Mouse (Mus musculus): ENCODE results near the gene Bet1l. TPM values are rescaled to one million over a fixed set of nuclear protein-coding genes. Genes with fewer than 3 reads are reported as not detected.

Gene Bet1l
- total and polyA plus RNA-seq, 3 experiments: 5.2 to 13.1 (median 8.4) TPM

DNA sequence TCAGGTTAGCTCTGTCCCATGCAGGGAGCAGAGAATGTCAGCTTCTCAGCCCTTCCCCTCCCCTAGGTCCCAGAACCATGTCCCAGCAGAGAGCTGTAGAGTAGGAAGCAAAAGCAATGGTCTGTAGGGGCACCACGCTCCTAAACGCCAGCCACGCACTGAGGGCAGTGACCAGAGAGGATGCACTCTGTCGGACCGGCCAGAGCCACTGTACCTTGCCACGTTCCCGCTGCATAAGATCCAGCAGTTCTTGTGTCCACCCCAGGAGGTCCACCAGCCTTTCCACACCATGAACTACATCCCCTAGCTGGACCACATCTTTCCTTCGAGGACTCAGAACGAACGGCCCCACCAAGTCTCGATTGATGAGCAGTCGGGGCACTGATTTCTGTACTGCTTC, 7.4 kb upstream of the Bet1l start:
- Histone ChIP-seq H3K4me3 (ENCODE audit: low read depth, low read length) (no peak overlapping the region), H3K36me3 (replicated peaks) (peaks cover 95% of the 10 kb centered on the region), H3K4me1 (ENCODE audit: insufficient read depth, low read depth, low read length) (peaks cover 9% of the 10 kb centered on the region)

DNA sequence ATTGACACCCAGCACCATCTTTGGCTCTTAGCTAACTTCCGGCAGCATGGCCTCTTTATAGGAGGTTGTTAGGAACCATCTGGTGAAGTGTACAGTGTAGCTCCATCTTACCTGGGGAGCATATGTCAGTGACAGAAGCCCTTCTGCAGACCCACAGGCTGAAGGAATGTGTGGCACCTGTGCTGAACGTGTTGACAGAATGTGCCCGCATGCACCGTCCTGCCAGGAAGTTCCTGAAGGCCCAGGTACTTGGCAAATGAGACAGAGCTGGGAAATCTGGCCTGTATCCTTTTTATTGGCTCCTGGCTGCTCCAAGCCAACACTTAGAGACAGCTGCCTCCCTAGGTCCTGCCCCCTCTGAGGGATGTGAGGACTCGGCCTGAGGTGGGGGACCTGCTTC, 3.4 kb upstream of the Bet1l start:
- H3K27me3 ChIP-seq (ENCODE audit: insufficient read depth, low read length): no peaks in the 10 kb centered on the region
- H3K36me3 ChIP-seq (replicated peaks): peaks cover 79% of the 10 kb centered on the region
- TF ChIP-seq CTCF (IDR thresholded peaks at IDR 0.05; ENCODE audit: low read depth, low read length) (no peak), POLR2AphosphoS5 (IDR thresholded peaks at IDR 0.05; ENCODE audit: insufficient replicate concordance, low read depth, low read length) (no peak), TAL1 (conservative IDR thresholded peaks at IDR 0.05; ENCODE audit: low read depth, low read length) (no peak), GATA1 (IDR thresholded peaks at IDR 0.05; ENCODE audit: borderline replicate concordance, low read length) (no peak), GATA2 (IDR thresholded peaks at IDR 0.05; ENCODE audit: borderline replicate concordance, low read depth, low read length) (no peak)
- peaks cover 37% of the 10 kb centered on the region for H3K4me1 ChIP-seq (ENCODE audit: insufficient read depth, low read depth, low read length)
- DNase-seq (ENCODE audit: low spot score) (no peak), ATAC-seq (ENCODE audit: extremely low read depth, insufficient number of reproducible peaks, low FRiP score, poor library complexity, severe bottlenecking) (no peak)
- no peak overlapping the region for H3K4me3 ChIP-seq (ENCODE audit: low read depth, low read length)
- no peaks in the 10 kb centered on the region for H3K9me3 ChIP-seq (replicated peaks)

More for the DNA sequence above, 7.4 kb upstream of the Bet1l start:
- no peak for TF ChIP-seq TAL1 (conservative IDR thresholded peaks at IDR 0.05; ENCODE audit: low read depth, low read length)
- no peak for TF ChIP-seq GATA2 (IDR thresholded peaks at IDR 0.05; ENCODE audit: borderline replicate concordance, low read depth, low read length)
- TF ChIP-seq CTCF (IDR thresholded peaks at IDR 0.05; ENCODE audit: low read depth, low read length): no peak
- TF ChIP-seq POLR2AphosphoS5 (IDR thresholded peaks at IDR 0.05; ENCODE audit: insufficient replicate concordance, low read depth, low read length): 0 out of 2 replicates have a peak, but pooled peaks have one; percentile 38
- no peaks in the 10 kb centered on the region for H3K27me3 ChIP-seq (ENCODE audit: insufficient read depth, low read length)
- no peak for ATAC-seq (ENCODE audit: extremely low read depth, insufficient number of reproducible peaks, low FRiP score, poor library complexity, severe bottlenecking)
- H3K9me3 ChIP-seq (replicated peaks): no peaks in the 10 kb centered on the region
- no peak for DNase-seq (ENCODE audit: low spot score)

DNA sequence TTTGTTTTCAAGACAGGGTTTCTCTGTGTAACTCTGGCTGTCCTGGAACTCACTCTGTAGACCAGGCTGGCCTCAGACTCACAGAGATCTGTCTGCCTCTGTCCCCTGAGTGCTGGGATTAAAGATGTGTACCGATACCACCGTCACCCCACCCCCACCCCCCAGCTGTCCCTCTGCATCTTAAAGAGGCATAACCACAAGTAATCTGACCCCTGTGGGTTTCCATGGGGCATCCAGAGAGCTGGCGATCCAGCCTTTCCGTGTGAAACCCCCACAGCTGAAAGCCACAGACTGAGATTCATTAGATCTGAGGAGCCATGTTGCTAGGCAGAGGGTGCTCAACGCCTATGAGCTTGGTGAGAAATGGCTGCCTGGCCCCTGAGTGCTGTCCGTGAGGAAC, 2.6 kb upstream of the Bet1l start:
- H3K4me1 ChIP-seq (ENCODE audit: insufficient read depth, low read depth, low read length): peaks cover 44% of the 10 kb centered on the region
- peaks cover 75% of the 10 kb centered on the region for H3K36me3 ChIP-seq (replicated peaks)
- H3K9me3 ChIP-seq (replicated peaks): no peaks in the 10 kb centered on the region
- no peaks in the 10 kb centered on the region for H3K27me3 ChIP-seq (ENCODE audit: insufficient read depth, low read length)
- DNase-seq (ENCODE audit: low spot score) (no peak), ATAC-seq (ENCODE audit: extremely low read depth, insufficient number of reproducible peaks, low FRiP score, poor library complexity, severe bottlenecking) (no peak)
- TF ChIP-seq GATA2 (IDR thresholded peaks at IDR 0.05; ENCODE audit: borderline replicate concordance, low read depth, low read length): no peak
- H3K4me3 ChIP-seq (ENCODE audit: low read depth, low read length): no peak overlapping the region

DNA sequence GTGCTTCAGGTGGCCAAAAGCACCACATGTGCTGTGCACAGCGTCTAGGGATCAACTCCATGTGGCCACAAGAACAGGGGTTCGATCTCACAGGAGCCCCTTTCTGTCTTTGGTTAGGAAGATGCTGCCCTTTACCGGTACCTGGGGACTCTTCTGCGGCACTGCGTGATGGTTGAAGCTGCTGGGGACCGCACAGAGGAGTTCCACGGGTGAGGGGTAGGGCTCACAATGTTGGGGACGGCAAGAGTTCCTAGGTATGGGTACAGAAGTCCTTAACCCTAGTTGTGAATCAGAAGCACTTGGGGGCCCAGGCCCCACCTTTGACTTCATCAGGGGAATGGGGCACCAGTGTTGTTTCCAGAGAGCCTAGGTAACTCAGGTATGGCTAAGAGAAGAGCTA, 1.4 kb upstream of the Bet1l start:
- Histone ChIP-seq H3K9me3 (replicated peaks) (no peaks in the 10 kb centered on the region), H3K36me3 (replicated peaks) (peaks cover 75% of the 10 kb centered on the region), H3K4me1 (ENCODE audit: insufficient read depth, low read depth, low read length) (peaks cover 57% of the 10 kb centered on the region), H3K27me3 (ENCODE audit: insufficient read depth, low read length) (no peaks in the 10 kb centered on the region), H3K4me3 (ENCODE audit: low read depth, low read length) (peak overlapping the region; percentile 95)
- DNase-seq (ENCODE audit: low spot score) (no peak), ATAC-seq (ENCODE audit: extremely low read depth, insufficient number of reproducible peaks, low FRiP score, poor library complexity, severe bottlenecking) (no peak)
- TF ChIP-seq GATA1 (IDR thresholded peaks at IDR 0.05; ENCODE audit: borderline replicate concordance, low read length): no peak
- TF ChIP-seq GATA2 (IDR thresholded peaks at IDR 0.05; ENCODE audit: borderline replicate concordance, low read depth, low read length): no peak
- TF ChIP-seq POLR2AphosphoS5 (IDR thresholded peaks at IDR 0.05; ENCODE audit: insufficient replicate concordance, low read depth, low read length): no peak
- TF ChIP-seq TAL1 (conservative IDR thresholded peaks at IDR 0.05; ENCODE audit: low read depth, low read length): no peak
- no peak for TF ChIP-seq CTCF (IDR thresholded peaks at IDR 0.05; ENCODE audit: low read depth, low read length)

DNA sequence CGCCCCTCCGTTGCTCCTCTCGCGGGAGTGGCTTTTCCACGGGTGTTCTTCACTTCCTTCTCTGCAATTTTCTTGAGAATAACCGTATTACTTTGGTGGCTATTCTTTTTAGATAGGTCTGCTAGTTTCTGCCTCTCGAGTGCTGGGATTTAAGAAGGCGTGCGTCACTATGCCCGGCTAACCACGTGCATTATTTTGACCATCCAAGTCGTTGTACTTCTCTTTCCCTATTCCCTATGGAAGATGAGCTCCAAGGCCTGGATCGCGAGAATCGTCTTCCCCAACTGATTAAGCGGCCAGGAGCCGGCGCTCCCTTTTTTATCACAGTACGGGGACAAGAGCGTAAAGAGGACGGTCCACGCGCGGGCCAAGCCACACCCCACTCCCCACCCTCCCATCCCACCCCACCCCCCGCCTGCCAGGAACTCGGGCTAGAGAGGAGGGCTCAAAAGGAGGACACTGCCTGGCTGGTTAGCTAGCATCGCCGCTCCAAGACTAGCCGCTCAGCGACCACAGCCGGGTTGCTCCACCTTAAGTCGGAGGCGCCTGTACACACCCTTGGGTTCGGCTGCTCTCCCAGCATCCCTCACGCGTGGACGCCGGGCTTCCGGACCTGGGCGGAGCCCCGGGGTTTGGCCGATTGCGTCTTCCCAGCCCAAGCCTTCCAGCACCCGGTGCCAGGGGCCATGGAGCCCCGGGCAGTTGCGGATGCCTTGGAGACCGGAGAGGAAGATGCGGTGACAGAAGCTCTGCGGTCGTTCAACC, 410 bp downstream of the Bet1l start, which contains the start of gene Ric8a:
Gene Ric8a, plus strand, starts transcription at position 173 of the 765 bp plus-strand sequence.
- peak within 1 kb of the TSS; percentile 95 for H3K4me3 ChIP-seq (ENCODE audit: low read depth, low read length)
- DNase-seq (ENCODE audit: low spot score) (peak; percentile 96), ATAC-seq (ENCODE audit: extremely low read depth, insufficient number of reproducible peaks, low FRiP score, poor library complexity, severe bottlenecking) (peak; percentile 37)
- H3K9me3 ChIP-seq (replicated peaks): no peaks in the 10 kb centered on the region
- H3K36me3 ChIP-seq (replicated peaks): peaks cover 75% of the 10 kb centered on the region
- no peak for TF ChIP-seq CTCF (IDR thresholded peaks at IDR 0.05; ENCODE audit: low read depth, low read length)
- no peak for TF ChIP-seq GATA2 (IDR thresholded peaks at IDR 0.05; ENCODE audit: borderline replicate concordance, low read depth, low read length)
- no peak for TF ChIP-seq GATA1 (IDR thresholded peaks at IDR 0.05; ENCODE audit: borderline replicate concordance, low read length)
- TF ChIP-seq TAL1 (conservative IDR thresholded peaks at IDR 0.05; ENCODE audit: low read depth, low read length): no peak
- TF ChIP-seq POLR2AphosphoS5 (IDR thresholded peaks at IDR 0.05; ENCODE audit: insufficient replicate concordance, low read depth, low read length): no peak
- no peaks in the 10 kb centered on the region for H3K27me3 ChIP-seq (ENCODE audit: insufficient read depth, low read length)
- peaks cover 69% of the 10 kb centered on the region for H3K4me1 ChIP-seq (ENCODE audit: insufficient read depth, low read depth, low read length)

DNA sequence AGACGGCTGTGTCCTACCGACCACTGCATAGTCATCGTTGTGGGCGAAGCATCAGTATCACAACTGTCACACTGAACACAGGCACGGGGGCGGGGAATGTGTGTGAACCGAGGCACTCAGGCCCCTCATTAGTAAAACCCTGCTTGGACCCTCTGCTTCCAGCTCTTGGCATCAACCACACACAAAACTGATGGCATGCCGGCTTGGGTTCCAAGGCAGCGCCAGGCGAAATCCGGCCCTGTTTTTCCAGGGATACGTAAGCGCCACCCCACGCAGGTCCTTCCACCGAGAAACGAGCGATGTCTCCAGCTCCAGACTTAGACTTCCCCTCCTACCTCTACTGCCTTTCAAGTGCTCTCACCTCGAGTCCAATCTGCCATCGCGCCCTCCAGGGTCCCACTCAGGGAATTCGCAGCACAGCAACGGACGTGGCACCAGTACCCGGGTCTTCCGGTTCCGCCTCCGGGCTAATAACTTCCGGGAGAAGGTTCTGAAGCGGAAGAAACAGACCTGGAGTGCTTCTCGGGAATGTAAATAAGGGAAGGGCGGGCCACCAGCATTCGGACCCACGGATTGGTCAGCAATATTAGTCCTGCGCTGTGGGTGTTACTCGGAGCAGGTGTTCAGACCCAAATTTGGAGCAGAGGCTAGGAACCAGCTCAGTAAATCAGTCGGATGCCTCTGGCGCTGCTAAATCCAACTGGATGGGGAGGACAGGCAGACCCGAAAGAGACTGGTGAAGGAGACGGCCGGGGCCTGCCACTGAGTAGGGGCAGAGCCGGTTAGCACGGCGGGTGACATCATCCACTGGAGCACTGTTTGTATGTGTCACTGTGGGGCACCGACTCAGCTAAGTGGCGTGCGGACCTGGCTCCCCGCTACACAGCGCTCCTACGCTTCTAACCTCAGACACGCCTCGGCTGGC, 1.3 kb downstream of the Bet1l start, which contains the start of gene Gm45785:
Gene Gm45785, minus strand, starts transcription at position 472 of the 925 bp plus-strand sequence.
- peaks cover 71% of the 10 kb centered on the region for H3K4me1 ChIP-seq (ENCODE audit: insufficient read depth, low read depth, low read length)
- no peaks in the 10 kb centered on the region for H3K9me3 ChIP-seq (replicated peaks)
- DNase-seq (ENCODE audit: low spot score): peak; percentile 93
- peaks cover 74% of the 10 kb centered on the region for H3K36me3 ChIP-seq (replicated peaks)
- ATAC-seq (ENCODE audit: extremely low read depth, insufficient number of reproducible peaks, low FRiP score, poor library complexity, severe bottlenecking): peak; percentile 73
- H3K27me3 ChIP-seq (ENCODE audit: insufficient read depth, low read length): no peaks in the 10 kb centered on the region
- H3K4me3 ChIP-seq (ENCODE audit: low read depth, low read length): peak within 1 kb of the TSS; percentile 95
- TF ChIP-seq GATA1 (IDR thresholded peaks at IDR 0.05; ENCODE audit: borderline replicate concordance, low read length) (no peak), GATA2 (IDR thresholded peaks at IDR 0.05; ENCODE audit: borderline replicate concordance, low read depth, low read length) (no peak), TAL1 (conservative IDR thresholded peaks at IDR 0.05; ENCODE audit: low read depth, low read length) (no peak), POLR2AphosphoS5 (IDR thresholded peaks at IDR 0.05; ENCODE audit: insufficient replicate concordance, low read depth, low read length) (no peak), CTCF (IDR thresholded peaks at IDR 0.05; ENCODE audit: low read depth, low read length) (no peak)

Data from G1E (cell line).